Mouse (Mus musculus): ENCODE data around the gene Gjc2.

GRCm38 (mm10) chr11:59232797-59233196 lies 49.8 kb upstream of the Gjc2 start:
- TF ChIP-seq POLR2A (IDR thresholded peaks at IDR 0.05; ENCODE audit: insufficient read length, low read depth) = no peak
- no peak for TF ChIP-seq USF1 (IDR thresholded peaks at IDR 0.05; ENCODE audit: low read depth)
- TF ChIP-seq CEBPB (IDR thresholded peaks at IDR 0.05; ENCODE audit: insufficient read depth, poor library complexity, severe bottlenecking) = no peak
- no peak for TF ChIP-seq E2F4 (IDR thresholded peaks at IDR 0.05; ENCODE audit: insufficient read depth)
- TF ChIP-seq TCF3 (IDR thresholded peaks at IDR 0.05; ENCODE audit: insufficient read length, low read depth) = no peak
- TF ChIP-seq POLR2AphosphoS2 (IDR thresholded peaks at IDR 0.05; ENCODE audit: insufficient read length, low read depth) = no peak
- TF ChIP-seq REST (IDR thresholded peaks at IDR 0.05; ENCODE audit: insufficient read depth, insufficient read length) = no peak
- no peak for TF ChIP-seq SRF (IDR thresholded peaks at IDR 0.05; ENCODE audit: control insufficient read depth, insufficient read length, low read depth)
- no peak for TF ChIP-seq MAX (IDR thresholded peaks at IDR 0.05; ENCODE audit: low read depth)
- TF ChIP-seq TCF12 (IDR thresholded peaks at IDR 0.05; ENCODE audit: insufficient read depth, poor library complexity, severe bottlenecking) = no peak
- TF ChIP-seq MYOD1 (IDR thresholded peaks at IDR 0.05; ENCODE audit: control insufficient read depth in 1 of 3, insufficient read length in 2 of 3, low read depth in 2 of 3) = no peak
- TF ChIP-seq MYOG (IDR thresholded peaks at IDR 0.05; ENCODE audit: control insufficient read depth in 1 of 3, insufficient read depth in 1 of 3, insufficient read length in 2 of 3, low read depth in 2 of 3) = no peak
